Mouse (Mus musculus) spleen, postnatal 36 days (tissue): ENCODE measurements around the gene Exoc7.
A peak's percentile ranks its signal among the peaks of the same experiment; 100 is the strongest.
"Not testable (repeated sequence)": the region's sequence is repeated elsewhere in the genome, so short reads cannot be mapped to it uniquely, and the experiment has no call there.

Experiments used
- DNase-seq, 2 experiments: peaks; one replicate each; pipeline ENCODE4 v3.0.0; 2022; ENCODE audit warnings: low spot score in 2 of 2, mixed read lengths in 1 of 2

Gene Exoc7

DNA sequence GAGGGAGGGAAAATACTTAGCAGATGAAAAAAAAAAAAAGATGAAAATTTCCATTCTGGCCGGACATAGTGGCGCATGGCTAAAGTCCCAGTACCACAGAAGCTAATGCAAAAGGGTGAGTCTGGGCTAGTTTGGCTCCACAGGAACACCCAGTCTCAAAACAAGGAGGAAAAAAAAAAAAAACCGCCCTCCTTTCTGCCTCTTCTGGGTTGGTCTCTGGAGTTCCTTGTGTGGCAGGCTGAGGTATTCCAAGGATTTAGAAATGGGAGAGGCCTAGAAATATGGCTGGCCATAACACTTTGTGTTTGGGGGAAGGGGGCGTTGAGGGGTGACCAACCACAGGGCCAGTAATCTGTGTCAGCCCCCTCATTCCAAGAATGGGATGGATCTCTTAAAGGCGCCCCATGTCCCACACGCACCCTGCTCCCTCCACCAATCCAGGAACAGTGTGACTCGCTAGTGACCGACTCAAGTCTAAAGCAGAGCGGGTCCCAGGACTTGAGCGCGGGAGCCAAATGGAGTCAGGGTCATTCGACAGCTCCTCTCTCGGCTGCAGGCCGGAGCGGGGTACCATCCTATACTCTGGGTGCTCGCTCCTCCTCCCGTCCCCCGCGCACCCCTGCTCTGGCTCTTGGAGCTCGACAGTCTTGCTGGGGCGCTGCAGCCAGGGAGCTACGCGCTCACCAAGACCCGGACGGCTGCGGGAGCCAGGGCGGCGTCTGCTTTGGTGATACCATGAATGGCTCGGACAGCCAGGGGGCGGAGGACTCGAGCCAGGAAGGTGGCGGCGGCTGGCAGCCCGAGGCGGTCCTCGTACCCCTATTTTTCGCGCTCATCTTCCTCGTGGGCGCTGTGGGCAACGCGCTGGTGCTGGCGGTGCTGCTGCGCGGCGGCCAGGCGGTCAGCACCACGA lies 26.0 kb downstream of the Exoc7 start, which contains the start of gene Galr2:
Galr2 (plus strand) TSS at position 189 of the 913 bp plus-strand sequence.
- DNase-seq, result no peak

DNA sequence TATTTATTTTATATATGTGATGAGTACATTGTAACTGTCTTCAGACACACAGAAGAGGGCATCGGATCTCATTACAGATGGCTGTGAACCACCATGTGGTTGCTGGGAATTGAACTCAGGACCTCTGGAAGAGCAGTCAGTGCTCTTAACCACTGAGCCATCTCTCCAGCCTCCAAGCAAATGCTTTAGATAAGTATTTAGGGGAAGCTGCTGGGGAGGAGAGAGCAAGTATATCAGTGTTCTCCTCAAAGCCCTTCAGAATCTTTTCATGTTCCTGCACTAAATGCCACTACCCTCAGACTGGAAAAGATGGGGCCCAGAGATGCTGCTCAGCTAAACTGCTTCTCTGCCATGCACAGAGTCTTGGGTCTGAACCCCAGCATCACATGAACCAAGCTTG lies 29.8 kb downstream of the Exoc7 start:
- DNase-seq, result not testable (repeated sequence)

DNA sequence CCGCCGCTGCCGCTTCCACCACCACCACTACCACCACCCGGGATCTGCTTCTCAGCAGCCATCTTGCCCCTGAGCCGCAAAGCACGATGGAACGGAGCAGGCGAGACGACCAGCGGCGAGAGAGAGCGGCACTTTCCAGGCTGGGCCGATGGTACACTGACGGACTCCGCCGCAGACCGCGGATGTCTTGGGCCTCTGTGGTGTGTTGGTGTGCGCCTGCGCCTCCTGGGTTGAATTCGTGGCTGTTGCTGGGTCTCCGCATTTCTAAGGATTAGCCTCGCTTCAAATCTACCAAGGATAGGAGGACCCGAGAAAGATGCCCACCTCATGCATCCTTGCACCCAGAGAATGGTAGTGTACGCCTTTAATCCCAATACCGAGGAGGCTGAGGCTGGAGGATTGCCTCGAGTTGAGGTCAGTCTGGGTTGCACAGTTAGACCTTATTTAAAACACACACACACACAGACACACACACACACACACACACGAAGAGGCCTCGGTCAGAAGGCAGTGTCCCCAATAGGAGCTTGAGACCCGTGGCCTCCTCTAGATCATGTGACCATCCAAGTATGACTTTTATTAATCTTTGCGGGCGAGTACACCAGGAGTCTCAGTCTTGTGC lies 32.9 kb downstream of the Exoc7 start, which contains the start of gene Srp68:
Srp68 (minus strand) TSS at position 173 of the 622 bp plus-strand sequence.
- DNase-seq, result peak; percentile 92

DNA sequence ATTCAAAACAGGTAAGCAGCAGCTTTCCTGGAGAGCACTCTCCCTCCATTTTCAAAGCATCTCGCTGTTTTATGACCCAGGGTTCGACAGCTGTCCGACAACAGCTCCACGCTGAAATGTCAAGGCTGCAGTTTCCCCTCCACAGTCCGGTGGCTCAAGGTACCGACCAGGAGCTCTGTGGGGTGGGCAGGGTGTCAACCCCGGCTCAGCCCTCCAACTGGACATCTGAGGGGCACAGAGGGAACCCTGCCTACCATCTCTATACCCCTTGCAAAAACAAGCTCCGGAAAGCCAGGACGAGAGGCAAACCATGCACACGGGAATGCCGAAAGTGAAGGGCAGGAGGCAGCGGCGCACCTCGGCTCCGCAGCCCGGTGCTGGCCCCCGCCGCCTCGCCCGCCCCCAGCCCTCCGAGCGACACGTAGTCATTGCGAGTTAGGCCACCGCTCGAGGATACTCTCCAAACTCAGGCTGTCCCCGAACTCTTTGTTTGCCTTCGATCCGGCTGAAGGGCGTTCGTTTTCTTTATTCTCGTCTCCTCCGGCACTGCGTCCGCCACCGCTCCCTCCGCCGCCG lies 33.5 kb downstream of the Exoc7 start:
- no peak for DNase-seq

DNA sequence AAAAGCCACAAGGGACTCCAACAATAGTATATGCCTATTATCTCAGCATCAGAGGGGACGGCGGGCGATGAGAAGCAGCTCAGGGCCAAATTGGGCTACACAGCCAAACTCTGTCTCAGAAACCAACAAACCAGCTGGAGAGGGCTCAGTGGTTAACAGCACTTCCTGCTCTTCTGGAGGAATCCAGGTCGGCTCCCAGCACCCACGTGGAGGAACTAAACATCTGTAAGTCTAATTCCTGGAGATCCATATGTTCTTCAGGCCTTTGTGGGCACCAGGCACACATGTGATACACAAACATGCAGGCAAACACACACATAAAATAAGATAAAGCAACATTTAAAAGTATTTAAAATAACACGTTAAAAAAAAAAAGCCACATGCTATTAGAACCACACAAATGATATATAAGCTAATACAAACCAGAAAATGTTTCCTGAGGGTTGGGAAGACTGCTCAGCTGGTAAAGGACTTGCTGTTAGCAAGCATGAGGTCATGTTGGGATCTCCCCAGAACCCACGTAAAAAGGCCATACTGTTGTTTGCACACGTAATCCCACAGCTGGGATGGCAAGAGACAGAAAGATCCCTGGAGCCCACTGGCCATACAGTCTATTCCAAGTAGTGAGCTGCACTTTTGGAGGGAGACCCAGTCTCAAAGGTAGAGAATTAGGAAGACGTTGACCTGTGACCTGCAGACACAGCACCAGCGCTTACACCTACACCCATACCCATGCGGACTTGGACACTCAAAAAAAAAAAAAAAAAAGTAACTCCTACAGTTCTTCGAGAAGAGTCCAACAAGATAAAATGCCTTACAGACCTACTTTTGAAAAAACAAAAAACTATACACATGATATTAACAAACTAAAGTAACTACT lies 34.2 kb downstream of the Exoc7 start:
- DNase-seq, result no peak

DNA sequence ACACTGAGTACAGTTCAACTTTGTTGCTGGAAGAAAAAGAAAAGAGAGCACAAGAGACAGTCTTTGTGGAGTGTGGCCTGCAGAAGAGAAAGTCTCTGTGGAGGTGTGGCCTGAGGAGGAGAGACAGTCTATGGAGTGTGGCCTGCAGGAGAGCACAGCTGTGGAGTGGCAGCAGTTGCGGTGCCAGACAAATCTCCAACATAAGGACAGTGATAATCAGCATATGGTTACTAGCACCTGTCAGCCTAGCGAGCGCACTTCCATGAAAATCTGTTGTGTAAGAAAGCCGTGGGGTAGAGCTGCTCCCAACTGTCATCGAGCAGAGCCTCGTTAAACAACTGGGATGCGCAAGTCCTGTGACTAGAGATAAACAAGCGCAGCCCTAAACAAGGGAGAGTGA lies 37.5 kb downstream of the Exoc7 start:
- DNase-seq, result no peak

DNA sequence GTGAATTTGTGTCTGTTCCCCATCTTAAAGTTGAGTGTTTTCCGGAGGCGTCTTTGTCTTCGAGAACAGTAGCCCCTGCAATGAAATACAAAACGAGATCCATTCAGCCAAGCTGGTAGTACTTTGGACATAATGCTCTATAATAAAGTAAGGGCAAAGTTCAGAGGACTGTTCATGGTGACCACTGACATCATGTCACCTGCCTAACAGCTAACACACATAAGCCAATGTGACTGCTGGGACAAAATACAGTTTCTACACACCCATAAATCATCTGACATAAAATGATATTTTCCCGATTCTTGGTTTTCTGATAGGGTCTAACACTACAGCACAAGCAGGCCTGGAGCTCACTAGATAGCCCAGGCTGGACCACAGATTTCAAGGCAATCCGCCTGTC lies 38.7 kb downstream of the Exoc7 start:
- no peak for DNase-seq

DNA sequence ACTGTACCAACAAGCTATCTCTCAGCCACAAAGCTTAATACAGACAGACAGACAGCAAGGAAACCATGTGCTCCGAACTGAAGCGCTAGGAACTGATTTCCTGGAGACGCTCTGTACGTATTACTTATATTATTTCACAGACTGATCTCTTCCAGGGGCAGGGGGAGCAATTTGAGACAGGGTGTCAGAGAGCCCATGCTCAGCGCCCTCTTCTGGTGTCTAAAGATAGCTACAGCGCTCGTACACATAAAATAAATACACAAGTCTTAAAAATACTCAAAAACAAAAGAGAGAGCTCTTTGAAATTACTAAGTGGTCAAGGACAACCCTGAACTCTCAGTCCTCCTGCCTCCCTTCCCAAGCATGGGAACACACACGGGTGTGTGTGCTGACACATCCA lies 39.4 kb downstream of the Exoc7 start:
- DNase-seq, result no peak

DNA sequence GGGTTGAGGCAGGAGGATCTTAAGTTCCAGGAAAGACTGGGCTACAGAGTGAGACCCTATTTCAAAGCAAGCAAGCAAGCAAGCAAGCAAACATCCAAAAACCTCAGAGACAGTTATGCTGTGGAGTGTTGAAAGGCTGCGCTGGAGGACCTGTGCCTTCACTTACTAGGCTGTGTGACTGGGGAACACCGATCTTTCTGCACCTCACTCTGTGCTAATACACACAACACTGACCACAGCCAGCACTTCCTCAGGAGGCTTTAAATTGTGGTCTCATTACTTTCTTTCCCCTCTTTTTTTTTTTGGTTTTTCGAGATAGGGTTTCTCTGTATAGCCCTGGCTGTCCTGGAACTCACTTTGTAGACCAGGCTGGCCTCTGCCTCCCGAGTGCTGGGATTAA lies 41.2 kb downstream of the Exoc7 start:
- no peak for DNase-seq

DNA sequence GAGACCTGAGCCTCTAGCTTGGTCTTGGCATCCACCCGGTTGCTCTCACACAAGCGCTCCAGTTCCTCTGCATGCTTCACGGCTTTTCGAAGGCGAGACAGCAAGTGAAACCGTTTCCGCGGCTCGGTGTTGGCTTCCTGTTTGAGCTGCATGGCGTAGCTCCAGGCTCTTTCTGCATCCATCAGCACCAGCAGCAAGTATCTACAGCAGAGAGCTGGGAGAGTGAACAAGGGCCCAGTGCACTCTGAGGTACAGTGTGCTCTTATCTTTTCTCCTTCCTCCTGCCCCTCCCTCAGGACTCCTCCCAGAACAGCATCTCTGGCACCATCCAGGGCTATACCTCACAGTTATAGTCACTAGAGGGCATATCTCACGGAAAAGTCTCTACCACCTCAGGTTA lies 41.7 kb downstream of the Exoc7 start:
- peak; percentile 22 to 24 for DNase-seq

DNA sequence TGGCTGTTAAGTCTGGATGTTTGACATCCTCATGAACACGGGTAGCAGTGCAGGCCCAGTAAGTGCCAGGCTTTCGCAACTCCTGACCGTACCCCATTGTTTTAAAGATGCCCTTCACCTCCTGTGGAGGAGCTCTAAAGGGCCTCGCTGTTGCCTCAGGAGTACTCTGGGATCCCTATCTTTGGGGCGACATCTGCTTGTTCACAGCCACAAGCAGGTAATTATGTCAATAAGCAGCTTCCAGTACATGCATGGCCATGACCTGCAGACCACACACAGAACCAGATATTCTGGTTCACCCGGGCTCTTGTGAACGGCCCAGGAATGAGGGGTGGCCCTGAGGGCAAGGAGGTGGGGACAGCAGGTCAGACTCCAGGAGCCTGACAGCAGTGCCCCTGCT lies 46.8 kb downstream of the Exoc7 start:
- no peak for DNase-seq

DNA sequence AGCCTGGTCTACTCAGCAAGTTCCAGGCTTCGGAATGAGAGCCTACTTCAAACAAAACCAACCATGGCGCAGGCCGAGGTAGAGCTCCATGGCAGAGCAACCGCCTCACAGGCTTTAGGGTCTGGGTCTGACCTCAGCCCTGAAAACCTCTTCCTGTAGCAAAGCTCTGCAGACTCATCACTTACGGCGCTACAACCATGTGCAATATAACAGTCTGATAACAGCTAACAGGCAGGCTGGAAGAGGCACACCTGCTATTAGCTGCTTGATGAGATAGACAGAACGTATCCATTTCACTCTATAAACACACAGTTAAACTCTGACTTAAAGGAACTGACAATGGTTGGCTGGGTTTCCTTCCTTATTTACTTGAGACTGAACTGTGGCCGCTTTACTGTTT lies 47.6 kb downstream of the Exoc7 start:
- no peak for DNase-seq

DNA sequence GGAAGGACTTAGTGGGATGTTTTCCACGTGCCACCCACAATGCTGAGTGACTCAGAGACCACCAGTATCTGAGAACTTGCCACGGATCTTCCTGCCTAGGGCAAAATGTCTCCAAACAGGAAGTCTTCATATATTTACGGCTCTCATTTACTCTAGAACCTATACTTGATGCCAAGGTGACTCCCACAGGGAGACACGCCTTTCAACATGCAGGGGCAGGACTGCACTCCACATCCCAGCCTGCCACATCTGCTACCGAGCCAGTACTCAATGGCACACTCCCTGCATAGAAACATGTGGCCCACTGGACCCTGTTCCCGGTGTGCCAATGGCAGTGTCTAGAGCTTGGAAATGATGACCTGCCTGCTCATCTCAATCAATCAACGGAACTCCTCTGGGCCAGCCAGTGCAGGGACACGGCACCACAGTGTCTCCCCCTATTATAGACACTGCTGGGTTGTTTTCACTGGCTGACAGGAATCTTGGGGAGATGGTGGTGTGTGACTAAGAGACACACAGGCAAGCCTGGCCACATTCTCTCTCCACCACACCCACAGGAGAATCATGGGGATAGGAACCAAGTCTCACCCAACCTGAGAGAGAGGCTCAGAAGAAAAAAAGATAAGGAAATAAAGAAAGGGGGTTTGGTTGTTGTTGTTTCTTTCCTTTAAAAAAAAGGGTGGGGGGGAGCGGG lies 50.9 kb downstream of the Exoc7 start:
- no peak for DNase-seq

DNA sequence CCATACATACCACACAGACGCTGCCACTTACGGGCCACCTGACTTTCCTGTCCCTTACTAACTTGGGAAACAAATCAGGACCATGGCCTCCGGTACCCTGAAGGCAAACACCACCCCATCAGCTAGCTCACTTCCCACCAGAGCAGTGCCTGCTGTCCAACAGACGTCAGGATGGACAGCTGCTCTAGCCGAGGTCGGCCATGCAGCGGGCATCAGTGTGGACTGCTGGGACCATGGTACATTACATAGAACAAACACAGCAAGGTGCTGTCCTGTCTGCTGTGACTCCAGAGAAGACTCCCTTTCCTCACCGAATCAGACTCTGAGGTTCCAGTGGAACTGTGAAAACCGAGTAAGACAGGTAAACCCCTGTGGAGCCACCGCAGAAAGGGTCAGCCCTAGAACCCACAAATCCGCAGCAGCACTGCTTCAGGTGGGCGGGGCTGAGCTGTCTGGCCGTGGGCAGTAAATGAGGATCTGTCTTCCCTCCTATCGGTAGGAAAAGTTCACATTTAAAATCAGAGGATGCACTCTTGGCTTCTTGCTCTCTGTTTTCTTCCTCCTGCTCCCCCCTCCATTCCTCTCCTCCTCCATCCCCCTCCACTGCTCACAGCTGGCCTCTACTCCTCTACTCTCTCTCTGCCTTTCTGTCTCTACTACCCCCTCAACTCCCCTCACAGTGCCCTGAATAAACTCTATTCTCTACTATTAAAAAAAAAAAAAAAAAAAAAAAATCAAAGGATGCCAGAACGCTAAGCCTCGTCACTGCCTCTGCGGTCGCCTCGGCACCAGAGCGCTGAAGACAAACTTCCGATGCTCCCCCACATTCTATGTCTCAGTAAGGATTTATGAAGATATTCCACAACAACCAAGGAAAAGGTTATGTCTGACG lies 51.7 kb downstream of the Exoc7 start:
- no peak for DNase-seq

DNA sequence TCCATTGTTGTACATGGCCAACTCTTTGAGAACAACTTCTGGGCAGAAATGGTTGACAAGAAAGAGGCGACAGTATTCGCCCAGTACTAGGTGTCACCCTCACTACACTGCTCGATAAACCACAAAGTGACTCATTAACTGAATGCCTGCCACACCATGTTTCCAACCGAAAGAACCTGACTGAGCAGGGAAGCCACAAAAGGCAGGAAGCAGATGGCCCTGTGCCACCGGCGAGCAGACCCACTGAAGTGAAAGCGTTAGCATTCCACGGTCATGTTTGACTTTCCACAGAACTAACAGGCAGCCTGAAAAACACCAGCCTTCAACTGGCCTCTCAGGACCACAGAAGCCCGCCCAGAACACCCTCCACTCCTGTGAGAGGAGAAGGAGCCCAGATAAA lies 52.4 kb downstream of the Exoc7 start:
- no peak for DNase-seq

DNA sequence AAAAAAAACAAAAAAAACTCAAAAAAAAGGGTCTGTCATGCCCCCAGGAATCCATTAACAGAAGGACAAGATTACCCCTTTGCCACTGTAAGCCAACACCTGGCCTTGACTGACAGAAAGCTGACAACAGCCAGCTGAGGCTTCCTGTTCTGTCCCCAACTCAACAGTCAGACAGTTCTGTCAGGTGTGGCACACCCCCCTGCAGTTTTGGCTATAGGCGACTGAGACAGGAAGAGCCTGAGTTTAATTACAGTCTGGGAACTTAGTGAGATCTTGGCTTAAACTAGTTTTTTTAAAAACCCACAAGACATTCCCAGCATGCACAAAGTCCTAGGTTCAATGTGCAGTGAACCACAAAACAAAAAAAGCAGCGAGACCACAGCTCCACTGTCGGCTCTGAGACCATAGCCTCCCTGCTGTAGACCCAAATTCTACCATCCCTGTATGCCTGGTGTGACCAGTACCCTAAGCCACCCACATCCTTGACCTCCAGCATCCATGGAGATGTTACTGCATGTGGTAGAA lies 53.9 kb downstream of the Exoc7 start:
- DNase-seq, result no peak

DNA sequence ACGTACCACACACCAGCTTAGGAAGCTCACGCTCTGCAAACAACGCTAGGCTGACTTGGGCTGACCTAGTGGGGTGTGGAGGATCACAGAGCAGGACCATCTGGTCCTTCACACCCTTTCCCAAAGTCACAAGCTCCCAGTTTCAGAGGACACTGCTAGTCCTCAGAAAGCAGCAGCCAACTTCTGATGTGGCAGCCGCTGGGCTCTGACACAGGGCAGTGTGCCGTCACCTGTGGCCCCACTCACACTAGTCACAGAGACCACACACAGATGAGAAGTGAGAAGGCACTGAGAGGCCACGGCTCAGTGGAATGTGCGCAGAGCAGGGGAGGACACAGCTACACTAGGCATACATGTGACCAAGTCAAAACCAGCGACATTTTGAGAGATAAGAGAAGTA lies 56.1 kb downstream of the Exoc7 start:
- DNase-seq, result no peak

DNA sequence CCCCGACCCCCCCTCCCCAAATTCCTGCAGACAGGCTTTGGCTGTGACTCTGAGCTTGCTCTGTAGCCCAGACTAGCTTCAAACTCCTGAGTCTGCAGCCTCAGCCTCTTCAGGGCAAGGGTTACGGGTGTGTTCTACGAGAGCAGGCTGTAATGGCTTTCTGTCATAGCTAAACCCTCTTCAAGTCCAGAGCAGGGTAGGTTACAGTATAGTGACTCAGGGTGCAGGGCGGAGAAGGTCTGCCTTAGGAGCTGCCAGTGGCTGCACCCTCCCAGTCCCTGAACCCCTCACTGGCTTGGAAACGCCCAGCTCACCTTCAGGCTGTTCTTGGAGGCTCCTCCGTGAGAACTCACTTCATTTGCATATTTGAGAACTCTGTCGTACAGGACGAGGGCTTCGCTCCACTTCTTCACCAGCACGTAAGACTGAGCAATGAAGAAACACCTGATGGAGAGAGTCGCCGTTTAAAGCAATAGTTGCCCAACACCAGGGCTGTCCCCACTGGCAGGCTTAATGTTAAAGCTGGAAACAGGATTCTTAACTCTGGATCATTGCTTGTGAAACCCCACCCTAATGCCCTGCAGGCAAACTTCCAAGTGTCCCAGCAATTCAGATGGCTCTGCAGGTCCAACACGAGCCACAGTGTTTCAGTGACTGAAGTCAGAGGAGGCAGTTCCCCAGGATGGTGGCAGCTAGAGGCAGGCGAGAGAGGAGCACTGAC lies 59.4 kb downstream of the Exoc7 start:
- no peak for DNase-seq

DNA sequence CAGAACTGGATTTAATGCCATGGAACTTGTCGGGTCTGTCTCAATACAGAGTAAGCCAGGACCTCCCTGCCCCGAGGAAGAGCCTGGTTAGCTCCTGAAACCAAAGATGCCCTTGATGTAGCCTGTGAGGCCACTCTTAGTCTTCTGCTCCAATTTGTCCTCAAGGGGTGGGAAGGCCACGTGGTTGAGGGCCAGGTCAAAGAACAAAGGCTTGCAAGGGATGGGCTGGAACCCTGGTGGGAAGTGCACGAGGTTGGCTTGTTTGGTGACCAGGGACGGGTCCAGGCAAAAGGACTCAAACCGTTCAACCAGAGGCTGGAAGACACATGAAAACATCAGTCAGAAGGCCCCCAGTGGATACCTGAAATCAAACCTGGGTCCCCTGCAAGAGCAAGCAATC lies 61.4 kb downstream of the Exoc7 start:
- DNase-seq, result no peak
